Mouse (Mus musculus) bone marrow, adult 2 months (tissue): ENCODE data around the gene Slc27a2. TPM values are rescaled to one million over a fixed set of nuclear protein-coding genes. Genes with fewer than 3 reads are reported as not detected.
"Not testable (repeated sequence)": the region's sequence is repeated elsewhere in the genome, so short reads cannot be mapped to it uniquely, and the experiment has no call there.

Experiments used
- H3K27ac ChIP-seq: fragments of 200-500 bp; 2 replicates; pipeline ENCODE4 v1.5.1; 2012; ENCODE audit warnings: low read depth, mild to moderate bottlenecking, control low read depth, inconsistent platforms, low read length; ENCODE audit not compliant: control insufficient read depth, poor library complexity, insufficient read depth
- H3K4me1 ChIP-seq: fragments of 200-500 bp; 2 replicates; pipeline ENCODE4 v1.6.1; 2011; ENCODE audit warnings: low read length; ENCODE audit not compliant: control insufficient read depth, insufficient read depth
- H3K4me3 ChIP-seq: fragments of 200-500 bp; replicated peaks from 2 replicates; pipeline ENCODE3; 2011; ENCODE audit warnings: mild to moderate bottlenecking, low read depth, low read length, control low read depth; ENCODE audit not compliant: control insufficient read depth
- CTCF ChIP-seq: fragments of 200-500 bp; IDR thresholded peaks from 2 replicates; pipeline ENCODE4 v1.5.1; 2011; ENCODE audit warnings: low read length, control low read depth; ENCODE audit not compliant: control insufficient read depth, insufficient read depth
- POLR2A ChIP-seq: fragments of 200-500 bp; IDR thresholded peaks from 2 replicates; pipeline ENCODE4 v1.6.1; 2011; ENCODE audit warnings: low read depth, mild to moderate bottlenecking, control low read depth, low read length, borderline replicate concordance; ENCODE audit not compliant: control insufficient read depth
- WGBS: fragments of 180-500 bp; shearing (Covaris S2); methylation state at CpG from one replicate; pipeline ENCODE4 v1.1.7; 2018; 5-methylcytosine and 5-hydroxymethylcytosine counted together
- polyA plus RNA-seq: library from polyadenylated mRNA; stranded (reverse); fragments of >200 nt; gene quantifications from 2 replicates; pipeline ENCODE4 v1.2.4, GENCODE M21; 2011; ENCODE audit warnings: low replicate concordance; ENCODE audit not compliant: missing spikeins, insufficient read depth, insufficient read length

The Slc27a2 gene
- polyA plus RNA-seq, 1 experiment = 13.0 TPM

DNA sequence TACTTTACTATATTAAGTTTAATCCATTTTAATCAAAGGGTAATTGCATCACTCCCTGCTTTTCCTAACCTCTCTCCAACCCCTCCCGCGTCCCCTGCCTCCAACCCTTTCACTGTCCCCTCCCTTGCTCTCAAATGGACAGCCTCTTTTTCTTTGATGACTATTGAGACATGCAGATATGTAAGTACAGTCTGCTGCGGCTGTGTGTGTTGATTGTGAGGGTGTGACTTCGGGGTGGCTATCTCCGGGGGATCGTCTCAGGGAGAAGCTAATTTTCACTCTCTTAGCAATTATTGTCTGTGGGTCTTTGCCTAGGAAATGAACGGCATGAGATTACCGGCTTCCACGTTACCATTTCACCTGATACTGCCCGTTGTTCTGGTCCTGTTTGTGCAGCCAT lies 30.7 kb upstream of the Slc27a2 start:
- peaks cover 1% of the 10 kb centered on the region; the same call in 1 of the 2 replicates for H3K4me1 ChIP-seq
- no peak for TF ChIP-seq POLR2A
- WGBS = 77% methylated on average over 10 of the region's 10 CpGs
- H3K27ac ChIP-seq = no peak overlapping the region
- no peak overlapping the region for H3K4me3 ChIP-seq

DNA sequence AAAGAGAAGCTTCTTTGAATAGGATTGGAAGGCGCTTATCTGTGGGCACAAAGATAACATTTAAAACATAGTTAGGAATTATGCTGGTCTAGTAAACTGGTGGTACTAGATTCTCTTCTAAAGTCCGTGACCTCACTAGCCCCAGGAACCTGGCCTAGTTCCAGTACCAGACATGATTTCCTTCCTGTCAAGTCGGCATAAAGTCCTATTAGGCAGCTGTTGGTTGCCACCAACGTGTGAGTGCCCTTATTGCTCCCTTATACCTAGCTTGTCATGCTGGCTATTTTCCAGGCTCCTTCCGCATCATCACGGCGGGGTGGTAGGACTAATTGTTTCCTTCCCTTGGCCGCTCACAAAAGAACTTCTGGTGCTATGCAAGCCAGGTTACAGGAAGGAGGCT lies 30.2 kb upstream of the Slc27a2 start:
- Histone ChIP-seq H3K27ac (no peak overlapping the region), H3K4me1 (peaks cover 1% of the 10 kb centered on the region; the same call in 1 of the 2 replicates), H3K4me3 (no peak overlapping the region)
- TF ChIP-seq POLR2A = no peak
- TF ChIP-seq CTCF = no peak
- WGBS = 41% methylated on average over 8 of the region's 8 CpGs

DNA sequence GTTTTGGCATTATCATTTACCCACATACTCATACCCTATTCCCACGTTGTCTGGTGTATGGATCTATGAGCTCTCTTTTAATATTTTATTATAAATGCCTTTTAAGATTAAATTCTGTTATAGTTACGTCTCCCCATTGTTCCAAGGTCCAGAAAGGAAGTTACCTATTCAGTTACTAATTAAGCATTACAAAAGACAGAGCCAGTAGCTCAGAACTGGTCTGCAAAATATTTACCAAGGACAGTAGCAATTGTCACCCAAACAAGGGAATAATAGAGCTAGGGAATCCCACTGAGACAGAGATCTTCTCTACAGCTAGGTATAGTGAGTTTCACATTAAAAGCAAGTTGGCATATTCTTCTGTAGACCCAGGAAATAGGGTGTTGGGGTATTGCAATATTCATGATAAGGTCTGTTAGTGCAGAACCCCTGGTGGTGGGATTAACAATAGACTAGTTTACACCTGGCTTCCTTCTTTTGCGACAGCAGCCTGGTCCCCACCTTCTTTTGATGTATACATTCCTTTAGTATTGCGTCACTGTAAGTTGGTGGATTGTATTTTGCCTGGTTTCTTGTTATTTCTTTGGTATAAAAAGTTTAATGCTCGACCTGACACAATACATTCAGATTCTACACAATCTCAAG lies 29.0 kb upstream of the Slc27a2 start:
- not testable (repeated sequence) for H3K4me1 ChIP-seq, H3K27ac ChIP-seq, H3K4me3 ChIP-seq
- 70% methylated on average over 5 of the region's 5 CpGs for WGBS

DNA sequence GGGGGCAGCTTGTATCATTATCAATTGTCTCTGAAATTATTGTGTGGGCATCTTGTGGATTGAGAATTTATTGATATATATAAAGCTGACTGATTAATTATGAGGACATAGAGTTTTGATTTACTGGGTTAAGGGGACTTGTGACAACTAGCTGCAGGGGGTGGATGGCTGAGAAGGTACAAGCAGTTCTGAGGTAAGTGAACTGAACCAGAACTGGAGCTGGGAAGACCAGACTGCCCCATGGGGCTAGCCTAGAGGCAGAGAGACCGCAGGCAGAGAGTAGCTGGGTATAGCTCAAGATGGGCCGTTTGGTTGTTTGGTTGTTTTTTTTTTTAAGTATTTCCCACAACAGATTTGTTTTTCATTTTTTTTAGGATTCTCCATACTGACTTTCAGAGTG lies 27.9 kb upstream of the Slc27a2 start:
- no peak overlapping the region for H3K27ac ChIP-seq
- 77% methylated on average over 2 of the region's 2 CpGs for WGBS
- TF ChIP-seq POLR2A = no peak
- TF ChIP-seq CTCF = no peak
- peaks cover 1% of the 10 kb centered on the region; the same call in 1 of the 2 replicates for H3K4me1 ChIP-seq
- no peak overlapping the region for H3K4me3 ChIP-seq

DNA sequence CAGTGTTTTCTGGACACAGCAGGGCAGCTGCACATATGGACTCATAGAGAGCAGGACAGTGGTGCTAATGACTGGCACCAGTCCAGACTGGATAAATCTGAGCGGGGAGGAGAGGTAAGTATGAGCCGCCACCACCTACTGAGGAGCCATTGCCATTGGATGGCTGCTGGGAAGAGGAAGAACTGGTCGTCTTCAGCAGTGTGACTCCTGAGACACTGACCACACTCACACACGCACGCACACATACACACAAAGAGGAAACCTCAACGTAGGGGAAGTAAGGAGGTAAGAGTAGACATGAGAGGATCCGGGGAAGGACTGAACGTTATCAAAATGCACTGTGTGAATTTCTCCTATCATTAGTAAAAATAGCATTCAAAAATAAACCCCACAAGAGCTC lies 24.7 kb upstream of the Slc27a2 start:
- TF ChIP-seq CTCF (no peak), POLR2A (no peak)
- no peaks in the 10 kb centered on the region; the same call in 1 of the 2 replicates for H3K4me1 ChIP-seq
- H3K27ac ChIP-seq = no peak overlapping the region
- H3K4me3 ChIP-seq = no peak overlapping the region
- 37% methylated on average over 8 of the region's 8 CpGs for WGBS

DNA sequence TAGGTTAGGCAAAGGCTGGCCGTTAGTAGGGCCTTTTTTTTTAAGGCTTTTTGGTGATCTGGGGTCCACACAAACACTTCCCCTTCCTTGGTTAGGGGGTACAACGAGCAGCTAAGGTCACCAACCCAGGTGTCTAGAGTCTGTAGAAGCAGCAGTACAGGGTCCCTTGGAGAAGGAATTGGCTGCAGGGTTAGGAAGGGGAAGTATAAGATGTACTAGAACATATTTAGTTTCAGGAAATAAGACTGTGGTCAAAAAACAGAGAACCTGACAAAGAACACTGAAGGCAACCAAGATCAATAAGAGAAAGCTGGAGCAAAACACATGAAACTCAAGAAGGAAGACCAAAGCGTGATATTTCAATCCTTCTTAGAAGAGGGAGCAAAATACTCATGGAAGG lies 21.6 kb upstream of the Slc27a2 start:
- no peaks in the 10 kb centered on the region; the same call in 1 of the 2 replicates for H3K4me1 ChIP-seq
- H3K27ac ChIP-seq = no peak overlapping the region
- no peak overlapping the region for H3K4me3 ChIP-seq
- 13% methylated on average over 3 of the region's 3 CpGs for WGBS
- TF ChIP-seq CTCF (no peak), POLR2A (no peak)

DNA sequence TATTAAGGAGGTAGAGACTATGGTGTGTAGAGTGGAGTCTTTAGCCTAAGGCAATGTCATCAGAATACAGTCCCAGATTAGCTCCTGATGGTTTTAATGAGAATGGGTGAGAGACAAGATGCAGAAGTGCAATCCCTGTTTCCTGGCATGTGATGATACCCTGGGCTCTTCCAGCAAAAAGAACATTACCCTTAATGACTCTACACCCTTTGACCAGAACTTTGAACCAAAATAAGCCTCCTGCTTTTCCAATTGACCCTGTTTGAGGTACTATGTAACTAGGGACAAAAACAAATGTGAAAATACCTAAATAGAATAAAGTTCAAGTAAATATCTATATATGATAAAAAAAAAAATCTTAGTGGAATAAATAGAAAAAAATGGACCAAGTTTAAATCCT lies 14.6 kb upstream of the Slc27a2 start:
- TF ChIP-seq POLR2A = no peak
- TF ChIP-seq CTCF = no peak
- H3K4me3 ChIP-seq = no peak overlapping the region
- H3K4me1 ChIP-seq = no peaks in the 10 kb centered on the region
- H3K27ac ChIP-seq = no peak overlapping the region

DNA sequence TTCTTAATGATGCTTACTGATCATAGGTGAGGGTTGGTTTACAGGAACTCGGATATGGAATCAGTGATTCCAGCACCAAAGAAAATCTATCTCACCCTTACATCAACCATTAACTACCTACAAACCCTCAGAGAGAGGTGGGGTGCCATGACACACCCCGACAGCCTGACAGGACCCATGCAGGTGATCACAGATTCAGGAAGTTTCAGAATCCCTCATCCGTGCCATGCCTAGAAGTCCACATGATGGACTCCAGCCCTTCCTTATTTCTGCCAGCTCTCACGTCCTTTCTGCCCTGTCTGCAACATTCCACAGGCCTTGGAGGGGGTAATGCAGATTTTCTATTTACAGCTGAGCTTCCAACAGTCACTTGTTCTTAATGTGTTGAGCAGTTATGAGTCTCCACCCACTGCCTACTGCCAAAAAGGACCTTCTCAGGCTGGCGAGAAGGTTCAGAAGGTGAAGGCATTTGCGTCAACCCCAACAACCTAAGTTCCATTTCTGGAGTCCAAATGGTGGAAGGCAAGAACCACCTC lies 11.7 kb upstream of the Slc27a2 start:
- Histone ChIP-seq H3K4me3 (no peak overlapping the region), H3K27ac (no peak overlapping the region), H3K4me1 (no peaks in the 10 kb centered on the region)
- 70% methylated on average over 6 of the region's 6 CpGs for WGBS
- no peak for TF ChIP-seq POLR2A

DNA sequence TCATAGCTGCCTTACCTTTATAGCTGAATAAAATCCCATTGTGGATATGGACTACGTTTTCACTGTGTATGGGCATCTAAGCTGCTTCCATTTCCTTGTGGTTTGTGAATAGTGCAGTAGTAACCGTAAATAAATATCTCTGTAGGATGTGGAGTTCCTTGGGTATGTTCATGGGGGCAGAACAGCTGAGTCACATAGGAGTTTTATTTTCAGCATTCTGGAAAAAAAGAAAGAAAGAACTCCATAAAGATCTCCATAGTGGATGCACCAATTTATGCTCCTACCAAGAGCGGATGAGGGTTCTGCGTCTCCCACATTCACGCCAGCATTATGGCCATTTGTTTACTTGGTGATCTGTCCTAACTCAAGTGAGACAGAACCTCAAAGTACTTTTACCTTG lies 10.0 kb upstream of the Slc27a2 start:
- WGBS = 75% methylated on average over 5 of the region's 5 CpGs
- TF ChIP-seq CTCF (no peak), POLR2A (no peak)
- Histone ChIP-seq H3K27ac (no peak overlapping the region), H3K4me3 (no peak overlapping the region), H3K4me1 (no peaks in the 10 kb centered on the region)
